Mouse (Mus musculus): Measurements from ENCODE around the gene Txn1.

Gene Txn1

GRCm38 (mm10) chr4:57896631-57897030, 59.6 kb downstream of the Txn1 start:
- DNase-seq (ENCODE audit: low spot score in 2 of 2) = no peak

GRCm38 (mm10) chr4:57895902-57896301, 60.3 kb downstream of the Txn1 start:
- no peak for DNase-seq (ENCODE audit: low spot score in 2 of 2)

- no peak for DNase-seq (ENCODE audit: low spot score in 2 of 2)
These were observed 61.1 kb downstream of the Txn1 start for GRCm38 (mm10) chr4:57895140-57895539.

Data from spleen, postnatal 10 days (tissue).